Mouse (Mus musculus) midbrain, embryonic 15.5 days (tissue): ENCODE measurements around the gene Snapc2. TPM values are rescaled to one million over a fixed set of nuclear protein-coding genes. Genes with fewer than 3 reads are reported as not detected.
"Not testable (repeated sequence)": the region's sequence is repeated elsewhere in the genome, so short reads cannot be mapped to it uniquely, and the experiment has no call there.

Experiments
- ATAC-seq: fragments of 200-750 bp; cut with Nextera tagmentation; replicated peaks from 2 replicates; pipeline ENCODE4 v1.8.0; 2017; ENCODE audit warnings: moderate TSS enrichment
- H3K27ac ChIP-seq: fragments of 300-500 bp; sonication (generic); 2 replicates; pipeline ENCODE4 v1.5.1; 2015; ENCODE audit warnings: mild to moderate bottlenecking, inconsistent platforms
- H3K27me3 ChIP-seq: fragments of 300-500 bp; sonication (generic); replicated peaks from 2 replicates; pipeline ENCODE4 v1.6.1; 2015; ENCODE audit warnings: inconsistent platforms
- H3K36me3 ChIP-seq: fragments of 300-500 bp; sonication (generic); replicated peaks from 2 replicates; pipeline ENCODE4 v1.6.1; 2015; ENCODE audit warnings: inconsistent platforms
- H3K4me1 ChIP-seq: fragments of 300-500 bp; sonication (generic); 2 replicates; pipeline ENCODE4 v1.6.1; 2015; ENCODE audit warnings: inconsistent platforms
- H3K4me2 ChIP-seq: fragments of 300-500 bp; sonication (generic); 2 replicates; pipeline ENCODE4 v1.6.1; 2015; ENCODE audit warnings: inconsistent platforms, mild to moderate bottlenecking, moderate library complexity
- H3K4me3 ChIP-seq: fragments of 300-500 bp; sonication (generic); 2 replicates; pipeline ENCODE4 v1.5.1; 2015; ENCODE audit warnings: mild to moderate bottlenecking, inconsistent platforms
- H3K9ac ChIP-seq: fragments of 300-500 bp; sonication (generic); 2 replicates; pipeline ENCODE4 v1.6.1; 2015; ENCODE audit warnings: mild to moderate bottlenecking, inconsistent platforms
- H3K9me3 ChIP-seq: fragments of 300-500 bp; sonication (generic); 2 replicates; pipeline ENCODE4 v1.6.1; 2016; ENCODE audit warnings: inconsistent platforms
- WGBS: fragments of 180-500 bp; shearing (Covaris S2); methylation state at CpG from one replicate; pipeline ENCODE4 v1.1.7; 2015; ENCODE audit warnings: mixed read lengths; 5-methylcytosine and 5-hydroxymethylcytosine counted together
- polyA plus RNA-seq: library from polyadenylated mRNA; unstranded; fragments of >200 nt; fragmentation: Nextera tagmentation; extraction: Ambion mirVana; gene quantifications from 2 replicates; pipeline ENCODE4 v1.2.1, GENCODE M21; 2015

The Snapc2 gene
- polyA plus RNA-seq, 1 experiment from 2014 or later, result 70.6 TPM

DNA sequence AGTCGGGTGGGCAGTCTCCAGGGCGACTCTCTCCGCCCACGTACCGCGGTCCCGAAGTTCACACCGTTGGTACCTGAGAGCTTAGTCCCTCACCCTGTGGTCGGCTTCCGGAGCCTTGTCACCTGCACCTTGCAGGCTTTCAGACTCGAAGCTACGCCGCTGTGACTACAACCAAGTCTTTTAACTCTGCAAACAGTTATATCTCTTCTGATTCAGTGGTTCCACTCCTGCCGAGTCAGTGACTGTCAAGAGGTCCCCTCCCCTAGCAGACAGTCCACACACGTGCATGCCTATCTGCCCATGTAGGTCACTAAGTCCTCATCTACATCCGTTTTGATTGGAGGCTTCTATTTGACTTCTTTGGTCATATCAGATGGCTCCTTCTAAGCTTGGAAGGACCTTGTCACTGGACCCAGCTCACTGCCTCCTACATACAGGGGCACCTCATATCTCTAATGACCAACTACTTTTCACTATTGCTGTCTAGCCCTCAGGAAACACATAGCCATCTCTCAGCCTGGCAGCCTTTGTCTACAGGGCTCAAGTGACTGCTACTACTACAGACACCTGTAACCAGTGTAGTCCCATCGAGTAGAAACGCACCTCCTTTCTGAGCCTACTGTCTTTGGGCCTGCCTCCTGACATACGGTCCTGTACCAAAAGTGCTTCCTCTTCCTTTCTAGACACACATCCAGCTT is 13.5 kb upstream of the Snapc2 start:
- 13% methylated on average over 19 of the region's 19 CpGs for whole genome bisulfite sequencing
- peaks cover 18% of the 10 kb centered on the region for H3K36me3 ChIP-seq

DNA sequence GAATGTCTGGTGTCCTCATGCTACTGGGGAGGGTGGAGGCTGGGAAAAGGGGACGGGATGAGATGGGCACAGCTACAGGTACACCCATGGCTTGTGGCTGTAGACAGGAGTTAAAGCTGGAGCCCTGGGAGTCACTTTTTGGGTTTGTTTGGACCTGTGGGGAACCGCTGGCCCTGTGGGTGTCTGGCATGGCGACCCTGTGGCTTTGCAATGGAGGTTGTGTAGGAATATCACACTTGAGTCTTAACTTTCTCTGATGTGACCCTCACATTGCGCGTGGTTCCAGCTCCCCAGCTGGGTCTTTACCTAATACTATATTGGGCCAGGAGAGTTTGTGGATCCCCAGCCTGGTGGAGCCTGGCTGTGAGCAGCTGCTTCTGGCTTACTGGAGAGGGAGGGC is 7.8 kb upstream of the Snapc2 start:
- Histone ChIP-seq H3K4me1 (peaks cover 22% of the 10 kb centered on the region), H3K4me2 (no peak overlapping the region), H3K9ac (no peak overlapping the region), H3K36me3 (peaks cover 43% of the 10 kb centered on the region), H3K9me3 (no peaks in the 10 kb centered on the region), H3K27me3 (no peaks in the 10 kb centered on the region; the same call in 1 of the 2 replicates), H3K27ac (no peak overlapping the region), H3K4me3 (no peak overlapping the region)
- ATAC-seq, result no peak
- 94% methylated on average over 5 of the region's 5 CpGs for WGBS

More for the DNA sequence above, 13.5 kb upstream of the Snapc2 start:
- peak; percentile 1; the same call in 1 of the 2 replicates for ATAC-seq
- Histone ChIP-seq H3K4me3 (peak overlapping the region; percentile 75), H3K9me3 (no peaks in the 10 kb centered on the region), H3K9ac (peak overlapping the region; percentile 63), H3K27ac (peak overlapping the region; percentile 90), H3K27me3 (no peaks in the 10 kb centered on the region), H3K4me1 (peaks cover 38% of the 10 kb centered on the region), H3K4me2 (peak overlapping the region; percentile 82)

DNA sequence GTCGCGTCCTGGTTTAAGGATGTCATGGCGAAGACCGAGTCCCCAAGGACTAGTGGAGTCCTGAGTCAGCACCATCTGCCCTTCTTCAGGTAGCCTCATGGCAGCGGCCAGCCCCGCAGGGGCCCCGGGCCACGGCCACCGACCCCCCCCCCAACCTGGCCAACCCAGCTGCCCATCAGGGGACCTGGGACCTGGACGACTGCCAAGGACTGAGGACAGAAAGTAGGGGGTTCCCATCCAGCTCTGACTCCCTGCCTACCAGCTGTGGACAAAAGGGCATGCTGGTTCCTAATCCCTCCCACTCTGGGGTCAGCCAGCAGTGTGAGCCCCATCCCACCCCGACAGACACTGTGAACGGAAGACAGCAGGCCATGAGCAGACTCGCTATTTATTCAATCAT is 7.1 kb upstream of the Snapc2 start:
- ATAC-seq, result no peak
- Histone ChIP-seq H3K4me2 (no peak overlapping the region), H3K4me1 (peaks cover 15% of the 10 kb centered on the region), H3K9ac (no peak overlapping the region), H3K36me3 (peaks cover 43% of the 10 kb centered on the region), H3K9me3 (no peaks in the 10 kb centered on the region), H3K4me3 (no peak overlapping the region), H3K27ac (no peak overlapping the region), H3K27me3 (no peaks in the 10 kb centered on the region; the same call in 1 of the 2 replicates)
- WGBS, result 89% methylated on average over 13 of the region's 13 CpGs

DNA sequence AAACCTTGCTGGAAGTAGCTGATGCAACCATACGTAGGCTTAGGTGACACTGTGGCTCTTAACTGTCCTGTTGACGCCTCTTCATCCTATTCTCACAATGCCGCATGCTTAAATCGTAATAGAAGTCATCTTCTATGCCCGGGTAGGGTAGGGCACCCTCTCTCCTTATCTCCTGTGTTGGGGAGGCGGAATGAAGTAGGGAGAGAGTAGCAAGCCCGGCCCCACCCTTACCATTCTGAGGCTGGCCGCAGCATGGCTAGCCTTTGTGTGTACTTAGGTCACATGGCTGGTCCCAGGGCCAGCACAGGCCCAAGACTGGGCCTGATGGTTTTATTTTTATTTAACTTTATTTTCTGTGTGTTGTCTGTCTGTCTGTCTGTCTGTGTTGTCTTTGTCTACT is 5.6 kb upstream of the Snapc2 start:
- WGBS, result 92% methylated on average over 8 of the region's 8 CpGs
- Histone ChIP-seq H3K4me2 (no peak overlapping the region), H3K27me3 (no peaks in the 10 kb centered on the region; the same call in 1 of the 2 replicates), H3K9ac (no peak overlapping the region), H3K9me3 (no peaks in the 10 kb centered on the region), H3K36me3 (peaks cover 43% of the 10 kb centered on the region), H3K4me1 (peaks cover 5% of the 10 kb centered on the region), H3K27ac (no peak overlapping the region), H3K4me3 (no peak overlapping the region)
- no peak for ATAC-seq

DNA sequence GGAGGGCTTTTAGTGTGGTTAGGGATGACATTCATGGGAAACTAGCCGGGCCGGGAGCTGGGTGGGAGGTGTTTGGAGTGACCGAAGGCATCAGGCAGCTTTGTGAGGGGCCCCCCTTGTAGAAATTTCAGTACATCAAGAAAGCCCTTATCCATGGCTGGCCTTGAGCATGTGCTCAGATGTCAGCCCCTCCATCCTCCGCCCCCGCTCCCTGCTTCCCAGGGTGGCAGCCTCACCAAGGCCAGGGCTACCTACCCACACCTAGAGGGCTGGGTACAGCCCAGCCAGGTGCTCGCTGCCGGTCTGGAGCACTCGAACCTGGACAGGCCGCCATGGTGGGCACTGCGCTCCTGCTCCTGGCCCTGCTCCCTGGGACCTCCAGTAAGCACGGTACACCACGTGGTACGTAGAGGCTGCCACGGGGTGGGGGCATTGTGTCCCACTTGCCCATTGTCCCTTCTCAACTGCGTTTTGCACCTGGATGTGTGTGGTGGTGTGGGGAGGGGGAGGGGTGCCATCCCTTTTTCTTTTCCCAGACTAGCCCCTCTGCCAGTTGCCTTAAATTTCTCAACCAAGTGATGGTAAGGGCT is 4.8 kb upstream of the Snapc2 start, which contains the start of gene Tgfbr3l:
Gene Tgfbr3l (plus strand): TSS at position 264 of the 590 bp plus-strand sequence.
- H3K4me1 ChIP-seq, result peaks cover 9% of the 10 kb centered on the region
- no peaks in the 10 kb centered on the region for H3K9me3 ChIP-seq
- no peak within 1 kb of the TSS for H3K4me3 ChIP-seq
- no peak within 1 kb of the TSS for H3K27ac ChIP-seq
- no peak within 1 kb of the TSS for H3K4me2 ChIP-seq
- WGBS, result 76% methylated on average over 15 of the region's 15 CpGs
- no peaks in the 10 kb centered on the region; the same call in 1 of the 2 replicates for H3K27me3 ChIP-seq
- no peak within 1 kb of the TSS for H3K9ac ChIP-seq
- H3K36me3 ChIP-seq, result peaks cover 37% of the 10 kb centered on the region
- ATAC-seq, result no peak

DNA sequence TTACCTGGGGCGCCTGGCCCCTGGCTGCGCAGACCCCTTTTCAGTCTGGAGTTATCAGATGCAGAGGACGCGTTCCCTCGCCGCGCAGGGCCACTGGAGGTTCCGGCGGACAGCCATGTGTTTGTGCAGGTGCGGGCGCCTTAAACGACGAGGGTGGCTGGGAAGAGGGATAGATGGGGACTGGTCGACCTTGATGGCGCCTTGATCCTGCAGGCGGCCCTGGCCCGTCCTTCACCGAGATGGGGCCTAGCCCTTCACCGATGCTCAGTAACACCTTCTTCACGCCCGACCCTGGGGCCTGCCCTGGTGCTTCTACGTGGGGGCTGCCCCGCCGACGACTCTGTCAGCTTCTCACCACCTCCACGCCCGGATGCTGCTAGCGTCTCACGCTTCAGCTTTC is 3.7 kb upstream of the Snapc2 start:
- Histone ChIP-seq H3K4me1 (peaks cover 17% of the 10 kb centered on the region), H3K27ac (no peak overlapping the region), H3K9me3 (no peaks in the 10 kb centered on the region), H3K4me3 (no peak overlapping the region), H3K9ac (no peak overlapping the region; the same call in 1 of the 2 replicates), H3K27me3 (no peaks in the 10 kb centered on the region; the same call in 1 of the 2 replicates), H3K4me2 (0 out of 2 replicates have a peak overlapping the region, but pooled peaks have one; percentile 3), H3K36me3 (peaks cover 27% of the 10 kb centered on the region)
- WGBS, result 22% methylated on average over 29 of the region's 29 CpGs
- ATAC-seq, result no peak

DNA sequence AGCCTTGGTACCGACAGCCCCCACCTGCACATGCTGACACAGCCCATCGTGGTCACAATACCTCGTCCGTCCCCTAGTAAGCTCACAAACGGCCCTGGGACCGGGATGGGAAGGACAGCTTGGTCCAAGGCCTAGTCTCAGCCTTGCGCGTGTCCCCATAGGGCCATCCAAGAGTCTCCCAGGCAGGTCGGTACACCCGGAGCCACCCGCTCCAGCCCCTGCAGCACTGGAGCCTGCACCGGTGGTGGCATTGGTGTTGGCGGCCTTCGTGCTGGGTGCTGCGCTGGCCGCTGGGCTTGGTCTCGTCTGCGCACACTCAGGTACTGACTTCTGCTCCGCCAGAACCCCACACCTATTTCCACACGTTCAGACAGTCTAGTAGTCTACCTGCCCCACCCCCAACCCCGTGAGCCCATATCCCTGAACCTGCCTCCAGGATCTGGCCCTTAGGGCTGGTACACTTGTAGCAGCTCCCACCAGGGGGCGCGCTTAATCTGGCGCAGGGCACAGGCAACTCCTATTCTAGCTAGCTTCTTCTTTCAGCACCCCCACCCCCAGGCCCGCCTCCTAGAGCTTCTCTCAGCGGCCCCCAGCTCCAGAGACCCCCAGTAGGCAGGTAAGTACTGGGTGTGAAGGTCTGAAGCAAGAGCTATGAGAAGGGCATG is 2.4 kb upstream of the Snapc2 start:
- no peak overlapping the region for H3K4me2 ChIP-seq
- H3K4me3 ChIP-seq, result no peak overlapping the region
- 30% methylated on average over 26 of the region's 26 CpGs for WGBS
- no peaks in the 10 kb centered on the region; the same call in 1 of the 2 replicates for H3K27me3 ChIP-seq
- H3K9ac ChIP-seq, result no peak overlapping the region
- H3K4me1 ChIP-seq, result peaks cover 27% of the 10 kb centered on the region
- H3K9me3 ChIP-seq, result no peaks in the 10 kb centered on the region
- H3K27ac ChIP-seq, result no peak overlapping the region
- no peak for ATAC-seq
- H3K36me3 ChIP-seq, result peaks cover 26% of the 10 kb centered on the region; the same call in 1 of the 2 replicates

DNA sequence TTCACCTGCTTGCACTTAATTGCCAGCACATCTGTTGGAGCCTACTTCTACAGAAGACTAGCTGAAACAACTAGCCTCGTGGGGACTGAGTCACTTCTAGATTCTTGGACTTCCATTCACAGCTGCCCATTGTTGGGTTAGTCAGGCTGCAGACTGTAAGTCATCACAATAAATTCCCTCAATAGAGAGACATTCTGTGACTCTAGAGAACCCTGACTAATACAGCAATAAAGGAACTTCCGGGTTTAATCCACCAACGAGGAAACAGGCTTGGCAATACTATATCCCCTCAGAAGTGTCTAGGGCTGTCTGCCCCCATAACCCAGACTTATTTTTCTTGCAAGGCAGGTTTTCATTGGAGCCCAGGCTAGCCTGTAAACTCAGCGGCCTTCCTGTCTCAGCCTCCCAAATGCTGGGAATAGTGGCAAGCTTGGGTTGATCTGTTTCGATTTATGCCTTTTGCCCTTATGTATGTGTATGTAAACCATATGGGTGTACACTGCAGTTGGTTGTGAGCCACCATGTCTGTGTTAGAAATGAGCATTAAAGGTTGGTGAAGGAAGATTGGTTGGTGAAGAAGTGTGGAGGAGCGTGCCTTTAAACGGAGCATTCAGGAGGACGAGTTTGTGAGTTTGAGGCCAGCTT is 642 bp upstream of the Snapc2 start:
- Histone ChIP-seq H3K27me3 (no peaks in the 10 kb centered on the region; the same call in 1 of the 2 replicates), H3K4me3 (peak overlapping the region; percentile 71), H3K36me3 (peaks cover 28% of the 10 kb centered on the region), H3K9me3 (no peaks in the 10 kb centered on the region), H3K4me2 (peak overlapping the region; percentile 86), H3K27ac (peak overlapping the region; percentile 91), H3K9ac (peak overlapping the region; percentile 88), H3K4me1 (peaks cover 40% of the 10 kb centered on the region)
- 45% methylated on average over 8 of the region's 8 CpGs for WGBS
- no peak; the same call in 1 of the 2 replicates for ATAC-seq

DNA sequence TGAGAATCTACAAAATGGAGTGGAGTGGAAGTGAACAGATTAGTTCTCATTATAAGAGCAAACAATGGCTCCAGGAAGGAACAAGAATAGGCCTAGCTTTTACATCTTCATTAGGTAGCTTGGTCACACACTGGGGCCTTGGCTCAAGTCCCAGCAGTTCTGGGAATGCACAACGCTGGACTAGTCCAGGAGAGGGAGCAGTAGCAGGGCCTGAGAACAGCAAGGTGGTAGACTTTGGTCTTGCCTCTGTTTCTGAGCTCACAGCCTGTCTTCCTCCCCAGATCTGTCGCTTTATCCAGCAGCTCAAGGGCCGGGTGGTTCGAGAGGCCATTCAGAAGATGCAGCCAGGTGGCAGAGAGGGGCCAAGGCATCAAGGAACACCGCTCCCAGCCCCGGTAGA is 1.1 kb downstream of the Snapc2 start:
- ATAC-seq, result no peak
- Histone ChIP-seq H3K27ac (peak overlapping the region; percentile 91), H3K9ac (peak overlapping the region; percentile 88; the same call in 1 of the 2 replicates), H3K4me2 (peak overlapping the region; percentile 86), H3K36me3 (peaks cover 23% of the 10 kb centered on the region), H3K4me1 (peaks cover 48% of the 10 kb centered on the region), H3K27me3 (no peaks in the 10 kb centered on the region), H3K4me3 (peak overlapping the region; percentile 71), H3K9me3 (no peaks in the 10 kb centered on the region)
- 56% methylated on average over 6 of the region's 6 CpGs for WGBS

DNA sequence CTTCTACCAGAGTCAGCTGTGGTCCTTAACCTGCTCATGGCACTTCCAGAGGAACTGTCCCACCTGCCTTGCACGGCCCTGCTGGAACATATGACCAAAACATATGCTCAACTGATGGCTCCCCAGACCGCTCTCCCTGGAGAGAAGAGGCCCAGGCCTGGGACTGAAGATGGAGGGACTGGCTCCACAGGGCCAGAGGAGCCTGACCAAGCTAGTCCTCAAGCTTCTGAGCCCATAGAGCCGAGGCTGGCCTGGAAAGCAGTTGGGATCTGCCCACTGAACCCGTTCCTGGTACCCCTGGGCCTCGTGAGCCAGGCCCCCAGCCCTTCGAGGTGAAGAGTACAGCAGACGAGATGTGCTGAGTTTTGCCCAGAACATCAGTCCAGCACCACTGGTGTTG is 2.6 kb downstream of the Snapc2 start:
- not testable (repeated sequence) for H3K27me3 ChIP-seq, H3K9me3 ChIP-seq, H3K27ac ChIP-seq, H3K4me2 ChIP-seq, ATAC-seq, H3K9ac ChIP-seq, H3K4me3 ChIP-seq
- H3K36me3 ChIP-seq, result peaks cover 23% of the 10 kb centered on the region
- WGBS, result 93% methylated on average over 7 of the region's 7 CpGs
- peaks cover 55% of the 10 kb centered on the region for H3K4me1 ChIP-seq

DNA sequence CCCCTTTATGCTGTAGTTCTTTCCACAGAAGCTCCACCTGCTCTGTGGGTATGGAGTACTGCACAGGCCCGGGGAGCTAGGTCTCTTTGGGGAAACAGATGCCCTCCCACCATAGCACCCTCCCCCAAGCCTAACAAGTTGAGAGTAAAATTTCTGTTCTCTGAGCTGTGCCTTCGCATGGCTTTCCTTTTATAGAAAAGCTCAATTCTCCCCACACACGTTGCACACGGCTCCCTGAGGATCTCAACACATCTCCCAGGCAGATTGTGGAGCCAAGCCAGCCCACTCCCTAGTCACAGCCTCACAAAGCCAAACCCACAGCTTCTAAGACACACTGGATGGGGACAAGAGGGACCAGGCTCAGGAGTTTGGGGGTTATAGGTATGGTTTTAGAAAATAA is 4.0 kb downstream of the Snapc2 start:
- Histone ChIP-seq H3K4me2 (peak overlapping the region; percentile 58), H3K27me3 (no peaks in the 10 kb centered on the region), H3K36me3 (peaks cover 27% of the 10 kb centered on the region), H3K9ac (peak overlapping the region; percentile 83; the same call in 1 of the 2 replicates), H3K4me1 (peaks cover 55% of the 10 kb centered on the region), H3K4me3 (peak overlapping the region; percentile 72), H3K27ac (peak overlapping the region; percentile 94), H3K9me3 (no peaks in the 10 kb centered on the region)
- 56% methylated on average over 4 of the region's 4 CpGs for WGBS
- no peak for ATAC-seq

DNA sequence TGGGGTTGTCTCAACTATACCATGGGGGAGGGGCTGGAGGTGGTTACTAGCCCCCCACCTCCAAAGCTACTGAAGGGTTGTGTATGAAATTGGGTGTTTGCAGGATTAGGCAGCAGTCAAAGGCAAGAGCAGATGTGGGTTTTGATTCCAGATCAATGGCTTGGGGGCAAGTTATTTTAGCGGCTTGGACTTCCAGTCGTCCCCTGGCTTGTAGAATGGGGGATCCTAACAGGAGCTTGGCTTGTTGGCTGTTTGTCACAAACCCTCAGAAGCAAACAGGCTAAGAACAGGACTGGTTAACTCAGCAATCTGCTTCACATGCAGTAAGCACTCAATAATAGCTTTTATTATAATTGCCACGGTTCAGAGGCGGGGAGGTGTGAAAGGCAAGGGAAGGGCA is 4.5 kb downstream of the Snapc2 start:
- peak overlapping the region; percentile 83 for H3K9ac ChIP-seq
- H3K4me2 ChIP-seq, result peak overlapping the region; percentile 58
- no peaks in the 10 kb centered on the region for H3K9me3 ChIP-seq
- H3K27me3 ChIP-seq, result no peaks in the 10 kb centered on the region
- H3K4me3 ChIP-seq, result peak overlapping the region; percentile 72
- no peak for ATAC-seq
- H3K27ac ChIP-seq, result peak overlapping the region; percentile 94
- 47% methylated on average over 4 of the region's 4 CpGs for WGBS
- H3K4me1 ChIP-seq, result peaks cover 51% of the 10 kb centered on the region
- peaks cover 27% of the 10 kb centered on the region for H3K36me3 ChIP-seq
